Mouse (Mus musculus): Measurements from ENCODE around the gene Pole4.

The Pole4 gene

GRCm38 (mm10) chr6:82613201-82613600, 92.0 kb downstream of the Pole4 start:
- DNase-seq (ENCODE audit: low read depth, low spot score): no peak

- no peak for DNase-seq (ENCODE audit: low read depth, low spot score)
Measured at GRCm38 (mm10) chr6:82611049-82611448, 94.1 kb downstream of the Pole4 start.

- no peak for DNase-seq (ENCODE audit: low read depth, low spot score)
Measured at GRCm38 (mm10) chr6:82609339-82609926, 95.7 kb downstream of the Pole4 start.

DNA sequence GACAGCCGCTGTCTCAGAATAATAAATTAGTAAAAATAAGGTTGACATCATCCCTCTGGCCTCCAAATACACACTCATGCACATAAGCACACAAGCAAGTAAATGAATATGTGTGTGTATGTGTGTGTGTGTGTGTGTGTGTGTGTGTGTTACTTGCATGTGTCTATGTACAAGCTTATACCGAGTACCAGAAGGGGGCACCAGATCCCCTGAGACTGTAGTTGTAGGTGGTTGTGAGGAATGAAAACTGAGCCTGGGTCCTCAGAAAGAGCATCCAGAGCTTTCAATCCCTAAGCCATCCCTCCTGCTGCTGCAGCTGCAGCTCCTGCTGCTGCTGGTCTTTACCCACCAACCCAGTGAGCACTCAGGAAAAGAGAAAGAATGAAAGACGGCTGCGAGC, 96.4 kb downstream of the Pole4 start:
- no peak for DNase-seq (ENCODE audit: low read depth, low spot score)

DNA sequence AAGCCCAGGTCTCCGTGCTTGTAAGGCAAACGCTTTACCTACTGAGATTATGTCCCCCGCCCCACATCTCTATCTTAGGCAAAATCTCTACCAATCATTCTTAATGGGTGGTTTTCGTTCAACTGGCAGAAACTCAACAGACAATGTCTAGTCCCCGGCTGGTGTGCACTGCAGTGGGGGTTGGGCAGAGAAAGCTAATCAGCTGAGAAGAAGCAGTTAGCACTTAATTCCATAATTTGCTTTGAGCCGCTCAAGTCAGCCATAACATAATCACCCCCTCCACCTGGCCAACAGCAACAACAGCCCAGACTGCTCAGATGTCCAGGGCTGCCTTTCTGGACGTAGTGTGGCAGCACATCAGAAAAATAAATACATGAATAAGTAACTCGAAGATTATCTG, 100.4 kb downstream of the Pole4 start:
- DNase-seq (ENCODE audit: low read depth, low spot score): no peak

DNA sequence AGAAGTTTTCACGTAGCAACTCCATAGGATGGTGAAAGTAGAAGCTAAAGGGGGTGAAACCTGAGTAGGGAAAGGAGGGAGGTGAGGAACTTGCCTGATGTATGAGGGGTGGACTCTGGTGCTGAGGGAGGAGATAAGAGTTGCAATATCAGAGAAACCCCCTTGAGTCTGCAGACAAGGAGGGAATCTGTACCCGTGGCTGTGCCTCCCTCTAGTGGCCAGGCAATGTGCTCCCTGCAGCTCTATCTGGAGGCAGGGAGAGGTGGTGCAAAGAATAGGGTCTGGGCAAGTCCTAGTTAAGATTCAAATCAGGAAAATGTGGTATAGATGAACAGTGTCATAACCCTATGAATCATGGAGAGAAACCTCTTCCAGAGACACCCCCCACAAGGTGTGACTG, 101.5 kb downstream of the Pole4 start:
- no peak for DNase-seq (ENCODE audit: low read depth, low spot score)

DNA sequence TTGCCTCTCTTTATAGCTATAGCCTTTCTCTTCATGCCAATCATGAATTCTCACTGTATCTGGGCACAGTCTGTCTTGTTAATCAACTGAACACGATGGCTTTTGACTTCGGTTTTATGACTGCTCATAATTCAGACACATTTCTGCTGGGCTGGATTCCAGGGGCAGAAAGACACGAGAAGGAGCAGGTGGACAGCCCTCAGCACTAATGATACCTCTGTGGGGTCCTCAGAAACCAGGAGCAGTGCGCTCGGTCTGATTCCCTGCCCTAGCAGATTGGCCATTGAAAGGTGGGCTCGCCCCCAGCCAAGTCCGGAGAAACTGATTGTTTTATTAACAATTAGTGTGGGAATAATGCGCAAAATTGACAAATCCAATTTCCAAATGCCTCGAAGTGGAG, 101.9 kb downstream of the Pole4 start:
- DNase-seq (ENCODE audit: low read depth, low spot score): no peak

GRCm38 (mm10) chr6:82595461-82596090, 109.6 kb downstream of the Pole4 start:
- no peak for DNase-seq (ENCODE audit: low read depth, low spot score)

DNA sequence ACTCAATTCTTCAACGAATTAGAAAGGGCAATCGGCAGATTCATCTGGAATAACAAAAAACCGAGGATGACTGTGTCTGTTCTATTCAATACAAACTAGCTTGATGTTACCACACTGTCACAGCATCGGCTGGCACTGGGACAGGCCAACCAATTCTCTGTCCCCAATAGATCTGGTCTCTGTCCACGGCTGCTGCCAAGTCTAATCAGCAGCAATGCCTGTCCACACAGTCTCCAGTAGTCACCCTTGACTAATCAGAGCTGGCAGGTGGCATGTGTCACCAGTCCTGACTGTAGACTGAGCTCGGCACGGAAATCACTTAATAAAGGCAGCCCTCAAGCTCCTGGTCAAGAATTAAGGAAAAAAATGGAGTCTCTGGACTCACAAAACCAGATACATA, 115.8 kb downstream of the Pole4 start:
- no peak for DNase-seq (ENCODE audit: low read depth, low spot score)

DNA sequence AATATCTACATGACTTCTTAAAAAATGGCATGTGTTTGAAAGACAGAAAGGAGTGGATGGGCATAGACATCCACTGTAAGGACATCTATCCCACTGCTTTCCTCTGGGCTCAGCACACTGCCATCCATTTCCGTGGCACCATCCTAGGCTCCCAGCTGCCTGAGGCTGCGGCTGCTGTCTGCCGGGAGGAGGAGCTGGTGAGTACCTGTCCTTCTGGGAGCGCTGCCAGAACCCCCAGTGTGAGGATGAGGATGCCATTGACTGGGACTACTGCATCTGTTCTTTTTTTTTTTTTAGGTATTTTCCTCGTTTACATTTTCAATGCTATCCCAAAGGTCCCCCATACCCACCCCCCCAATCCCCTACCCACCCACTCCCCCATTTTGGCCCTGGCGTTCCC, 119.8 kb downstream of the Pole4 start:
- no peak for DNase-seq (ENCODE audit: low read depth, low spot score)

DNA sequence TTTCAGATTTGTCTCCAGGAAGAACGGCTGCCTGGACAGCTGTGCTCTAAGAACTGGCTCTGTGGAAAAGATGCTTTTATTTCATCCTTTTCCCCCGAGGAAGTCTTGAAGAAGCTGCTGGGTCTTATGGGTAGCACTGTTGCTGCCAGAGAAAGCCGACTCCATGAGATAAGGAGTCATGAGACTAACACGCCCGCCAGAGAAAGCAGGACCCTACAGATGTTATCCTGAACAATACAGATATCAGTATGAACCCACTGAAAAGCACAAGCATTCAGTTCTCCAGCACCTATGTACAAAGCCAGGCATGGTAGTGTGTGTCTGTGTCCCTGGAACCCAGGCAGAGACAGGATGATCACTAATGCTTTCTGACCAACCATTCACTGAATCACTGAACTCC, 129.7 kb downstream of the Pole4 start:
- no peak for DNase-seq (ENCODE audit: low read depth, low spot score)

Data from CD4-positive helper T cell, adult 2 months (primary cell).